Mouse (Mus musculus) hindbrain, embryonic 13.5 days (tissue): ENCODE data around the gene Gm17267. TPM values are rescaled to one million over a fixed set of nuclear protein-coding genes. Genes with fewer than 3 reads are reported as not detected.
"Not testable (repeated sequence)": the region's sequence is repeated elsewhere in the genome, so short reads cannot be mapped to it uniquely, and the experiment has no call there.

Experiments used
- ATAC-seq: fragments of 200-750 bp; cut with Nextera tagmentation; 2 replicates; pipeline ENCODE4 v1.8.0; 2017; ENCODE audit warnings: moderate TSS enrichment; ENCODE audit not compliant: low FRiP score
- H3K27ac ChIP-seq: fragments of 300-500 bp; sonication (generic); 2 replicates; pipeline ENCODE4 v1.5.1; 2015; ENCODE audit warnings: inconsistent platforms, mild to moderate bottlenecking, moderate library complexity
- H3K27me3 ChIP-seq: fragments of 300-500 bp; sonication (generic); 2 replicates; pipeline ENCODE4 v1.6.1; 2015; ENCODE audit warnings: mild to moderate bottlenecking, inconsistent platforms
- H3K36me3 ChIP-seq: fragments of 300-500 bp; sonication (generic); 2 replicates; pipeline ENCODE4 v1.6.1; 2015; ENCODE audit warnings: mild to moderate bottlenecking, inconsistent platforms
- H3K4me1 ChIP-seq: fragments of 300-500 bp; sonication (generic); replicated peaks from 2 replicates; pipeline ENCODE4 v1.6.1; 2015; ENCODE audit warnings: inconsistent platforms
- H3K4me2 ChIP-seq: fragments of 300-500 bp; sonication (generic); 2 replicates; pipeline ENCODE4 v1.6.1; 2015; ENCODE audit warnings: inconsistent platforms, mild to moderate bottlenecking, moderate library complexity
- H3K4me3 ChIP-seq: fragments of 300-500 bp; sonication (generic); 2 replicates; pipeline ENCODE4 v1.5.1; 2015; ENCODE audit warnings: mild to moderate bottlenecking, inconsistent platforms
- H3K9ac ChIP-seq: fragments of 300-500 bp; sonication (generic); 2 replicates; pipeline ENCODE4 v1.6.1; 2015; ENCODE audit warnings: mild to moderate bottlenecking, inconsistent platforms
- H3K9me3 ChIP-seq: fragments of 300-500 bp; sonication (generic); 2 replicates; pipeline ENCODE4 v1.6.1; 2016; ENCODE audit warnings: inconsistent platforms
- WGBS: fragments of 180-500 bp; shearing (Covaris S2); methylation state at CpG from one replicate; pipeline ENCODE4 v1.1.7; 2015; 5-methylcytosine and 5-hydroxymethylcytosine counted together
- polyA plus RNA-seq: library from polyadenylated mRNA; unstranded; fragments of >200 nt; fragmentation: Nextera tagmentation; extraction: Ambion mirVana; gene quantifications from 2 replicates; pipeline ENCODE4 v1.2.1, GENCODE M21; 2015

Gm17267 gene
- polyA plus RNA-seq, result not detected in 2 replicates

DNA sequence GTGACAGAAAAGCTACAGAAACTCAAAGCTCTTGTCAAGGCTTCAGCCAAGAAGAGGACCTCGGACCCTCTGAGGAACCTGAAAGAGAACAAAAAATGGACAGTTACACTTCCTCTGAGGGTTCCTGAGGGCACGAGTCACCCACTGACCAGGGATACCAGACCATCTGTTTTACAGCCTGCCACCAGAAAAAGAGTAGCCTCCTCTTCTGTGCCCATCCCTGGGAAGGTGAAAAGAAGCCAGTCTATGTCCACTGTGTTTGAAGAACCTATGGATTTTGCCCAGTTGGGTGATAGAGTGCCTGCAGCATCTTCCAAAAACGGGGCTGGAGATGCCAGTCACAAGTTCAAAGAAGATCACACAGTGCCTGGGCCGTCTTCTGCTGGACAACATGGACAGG is at the start of gene Gm17267:
Gene Gm17267 (plus strand): TSS at position 301 of the 400 bp plus-strand sequence.
- not testable (repeated sequence) for H3K27me3 ChIP-seq, H3K9me3 ChIP-seq, H3K4me1 ChIP-seq, H3K4me2 ChIP-seq, H3K4me3 ChIP-seq, H3K27ac ChIP-seq, H3K9ac ChIP-seq, ATAC-seq, H3K36me3 ChIP-seq
- no CpG with 5 or more reads among the region's 4 CpGs for WGBS
